Mouse (Mus musculus) hindbrain, embryonic 13.5 days (tissue): ENCODE measurements at regions not wholly inside any gene's neighbourhood (a gene's known extent, or its start where the extent isn't known, plus 50 kb on each side); places are given as distances from the start of the nearest gene placed in this dataset.
A peak's percentile ranks its signal among the peaks of the same experiment; 100 is the strongest.
"Not testable (repeated sequence)": the region's sequence is repeated elsewhere in the genome, so short reads cannot be mapped to it uniquely, and the experiment has no call there.

ENCODE experiments used
- ATAC-seq: fragments of 200-750 bp; cut with Nextera tagmentation; 2 replicates; pipeline ENCODE4 v1.8.0; 2017; ENCODE audit warnings: moderate TSS enrichment; ENCODE audit not compliant: low FRiP score
- H3K27ac ChIP-seq: fragments of 300-500 bp; sonication (generic); 2 replicates; pipeline ENCODE4 v1.5.1; 2015; ENCODE audit warnings: inconsistent platforms, mild to moderate bottlenecking, moderate library complexity
- H3K27me3 ChIP-seq: fragments of 300-500 bp; sonication (generic); 2 replicates; pipeline ENCODE4 v1.6.1; 2015; ENCODE audit warnings: mild to moderate bottlenecking, inconsistent platforms
- H3K36me3 ChIP-seq: fragments of 300-500 bp; sonication (generic); 2 replicates; pipeline ENCODE4 v1.6.1; 2015; ENCODE audit warnings: mild to moderate bottlenecking, inconsistent platforms
- H3K4me1 ChIP-seq: fragments of 300-500 bp; sonication (generic); replicated peaks from 2 replicates; pipeline ENCODE4 v1.6.1; 2015; ENCODE audit warnings: inconsistent platforms
- H3K4me2 ChIP-seq: fragments of 300-500 bp; sonication (generic); 2 replicates; pipeline ENCODE4 v1.6.1; 2015; ENCODE audit warnings: inconsistent platforms, mild to moderate bottlenecking, moderate library complexity
- H3K4me3 ChIP-seq: fragments of 300-500 bp; sonication (generic); 2 replicates; pipeline ENCODE4 v1.5.1; 2015; ENCODE audit warnings: mild to moderate bottlenecking, inconsistent platforms
- H3K9ac ChIP-seq: fragments of 300-500 bp; sonication (generic); 2 replicates; pipeline ENCODE4 v1.6.1; 2015; ENCODE audit warnings: mild to moderate bottlenecking, inconsistent platforms
- H3K9me3 ChIP-seq: fragments of 300-500 bp; sonication (generic); 2 replicates; pipeline ENCODE4 v1.6.1; 2016; ENCODE audit warnings: inconsistent platforms
- WGBS: fragments of 180-500 bp; shearing (Covaris S2); methylation state at CpG from one replicate; pipeline ENCODE4 v1.1.7; 2015; 5-methylcytosine and 5-hydroxymethylcytosine counted together

GRCm38 (mm10) chr7:77200903-77201302 is 971.2 kb downstream of the Agbl1 start:
- 96% methylated on average over 2 of the region's 2 CpGs for WGBS
- not testable (repeated sequence) for H3K27me3 ChIP-seq, H3K9ac ChIP-seq, ATAC-seq, H3K36me3 ChIP-seq, H3K4me2 ChIP-seq, H3K4me3 ChIP-seq, H3K9me3 ChIP-seq, H3K4me1 ChIP-seq, H3K27ac ChIP-seq

GRCm38 (mm10) chr7:77205604-77206003 is 975.9 kb downstream of the Agbl1 start:
- 70% methylated on average over 3 of the region's 3 CpGs for WGBS
- no peaks in the 10 kb centered on the region for H3K27me3 ChIP-seq
- no peaks in the 10 kb centered on the region for H3K9me3 ChIP-seq

GRCm38 (mm10) chr7:77249391-77249790 is 1019.7 kb downstream of the Agbl1 start:
- Histone ChIP-seq H3K9ac (no peak overlapping the region), H3K27ac (no peak overlapping the region), H3K27me3 (no peaks in the 10 kb centered on the region), H3K9me3 (no peaks in the 10 kb centered on the region), H3K4me1 (no peaks in the 10 kb centered on the region), H3K4me3 (no peak overlapping the region), H3K4me2 (no peak overlapping the region), H3K36me3 (no peaks in the 10 kb centered on the region)
- no peak for ATAC-seq
- WGBS, result 68% methylated on average over 1 of the region's 1 CpGs

More at GRCm38 (mm10) chr7:77205604-77206003, 975.9 kb downstream of the Agbl1 start:
- Histone ChIP-seq H3K9ac (no peak overlapping the region), H3K27ac (no peak overlapping the region), H3K4me3 (no peak overlapping the region), H3K36me3 (no peaks in the 10 kb centered on the region), H3K4me1 (no peaks in the 10 kb centered on the region), H3K4me2 (no peak overlapping the region)
- no peak for ATAC-seq

- H3K27me3 ChIP-seq, result no peaks in the 10 kb centered on the region
- H3K36me3 ChIP-seq, result no peaks in the 10 kb centered on the region
- WGBS, result 76% methylated on average over 4 of the region's 4 CpGs
- no peak overlapping the region for H3K9ac ChIP-seq
- no peak for ATAC-seq
- H3K4me2 ChIP-seq, result no peak overlapping the region
- H3K27ac ChIP-seq, result no peak overlapping the region
- no peak overlapping the region for H3K4me3 ChIP-seq
- H3K9me3 ChIP-seq, result no peaks in the 10 kb centered on the region
- H3K4me1 ChIP-seq, result no peaks in the 10 kb centered on the region
Observed at GRCm38 (mm10) chr7:77287657-77288056, 1058.0 kb downstream of the Agbl1 start.

- peaks cover 5% of the 10 kb centered on the region for H3K4me1 ChIP-seq
- no peak overlapping the region for H3K9ac ChIP-seq
- no peaks in the 10 kb centered on the region for H3K9me3 ChIP-seq
- H3K4me3 ChIP-seq, result no peak overlapping the region
- no peaks in the 10 kb centered on the region for H3K36me3 ChIP-seq
- no peaks in the 10 kb centered on the region for H3K27me3 ChIP-seq
- no peak for ATAC-seq
- WGBS, result 26% methylated on average over 5 of the region's 5 CpGs
- H3K27ac ChIP-seq, result peak overlapping the region; percentile 35; the same call in 1 of the 2 replicates
- H3K4me2 ChIP-seq, result no peak overlapping the region
Observed at GRCm38 (mm10) chr7:77294984-77295642, 1065.4 kb downstream of the Agbl1 start.

GRCm38 (mm10) chr7:77303227-77303626 is 1073.5 kb downstream of the Agbl1 start:
- no peak overlapping the region for H3K4me3 ChIP-seq
- WGBS, result 51% methylated on average over 3 of the region's 3 CpGs
- no peak overlapping the region for H3K9ac ChIP-seq
- no peak for ATAC-seq
- peaks cover 18% of the 10 kb centered on the region for H3K4me1 ChIP-seq
- no peaks in the 10 kb centered on the region for H3K36me3 ChIP-seq
- H3K27me3 ChIP-seq, result no peaks in the 10 kb centered on the region
- H3K9me3 ChIP-seq, result no peaks in the 10 kb centered on the region
- H3K27ac ChIP-seq, result no peak overlapping the region
- H3K4me2 ChIP-seq, result no peak overlapping the region

GRCm38 (mm10) chr7:77303935-77304334 is 1074.2 kb downstream of the Agbl1 start:
- Histone ChIP-seq H3K27ac (no peak overlapping the region), H3K9ac (no peak overlapping the region), H3K27me3 (no peaks in the 10 kb centered on the region), H3K9me3 (no peaks in the 10 kb centered on the region), H3K36me3 (no peaks in the 10 kb centered on the region), H3K4me1 (peaks cover 18% of the 10 kb centered on the region), H3K4me2 (peak overlapping the region; percentile 44), H3K4me3 (no peak overlapping the region)
- no peak for ATAC-seq
- 13% methylated on average over 5 of the region's 11 CpGs for WGBS

GRCm38 (mm10) chr7:77305471-77305870 is 1075.8 kb downstream of the Agbl1 start:
- H3K27me3 ChIP-seq, result no peaks in the 10 kb centered on the region
- no peak for ATAC-seq
- H3K4me3 ChIP-seq, result no peak overlapping the region
- WGBS, result 78% methylated on average over 3 of the region's 3 CpGs
- H3K4me2 ChIP-seq, result no peak overlapping the region
- no peak overlapping the region for H3K27ac ChIP-seq
- H3K9me3 ChIP-seq, result no peaks in the 10 kb centered on the region
- peaks cover 18% of the 10 kb centered on the region for H3K4me1 ChIP-seq
- no peak overlapping the region for H3K9ac ChIP-seq
- no peaks in the 10 kb centered on the region for H3K36me3 ChIP-seq

GRCm38 (mm10) chr7:77311661-77312060 is 1082.0 kb downstream of the Agbl1 start:
- Histone ChIP-seq H3K27me3 (no peaks in the 10 kb centered on the region), H3K4me1 (no peaks in the 10 kb centered on the region), H3K9me3 (no peaks in the 10 kb centered on the region), H3K9ac (no peak overlapping the region), H3K4me3 (no peak overlapping the region), H3K36me3 (no peaks in the 10 kb centered on the region), H3K27ac (no peak overlapping the region), H3K4me2 (no peak overlapping the region)
- ATAC-seq, result no peak
- 73% methylated on average over 2 of the region's 2 CpGs for WGBS

GRCm38 (mm10) chr7:77325140-77325539 is 1095.5 kb downstream of the Agbl1 start:
- no peak overlapping the region for H3K9ac ChIP-seq
- 83% methylated on average over 2 of the region's 2 CpGs for WGBS
- H3K4me2 ChIP-seq, result no peak overlapping the region
- H3K27me3 ChIP-seq, result no peaks in the 10 kb centered on the region
- no peaks in the 10 kb centered on the region for H3K9me3 ChIP-seq
- no peak for ATAC-seq
- H3K4me1 ChIP-seq, result no peaks in the 10 kb centered on the region
- H3K4me3 ChIP-seq, result no peak overlapping the region
- H3K36me3 ChIP-seq, result no peaks in the 10 kb centered on the region
- H3K27ac ChIP-seq, result no peak overlapping the region

- H3K9ac ChIP-seq, result no peak overlapping the region
- H3K4me3 ChIP-seq, result no peak overlapping the region
- no peak overlapping the region for H3K27ac ChIP-seq
- ATAC-seq, result no peak
- H3K9me3 ChIP-seq, result no peaks in the 10 kb centered on the region
- H3K36me3 ChIP-seq, result no peaks in the 10 kb centered on the region
- 89% methylated on average over 3 of the region's 3 CpGs for WGBS
- no peaks in the 10 kb centered on the region for H3K4me1 ChIP-seq
- H3K27me3 ChIP-seq, result no peaks in the 10 kb centered on the region
- no peak overlapping the region for H3K4me2 ChIP-seq
Observed at GRCm38 (mm10) chr7:77326836-77327235, 1097.1 kb downstream of the Agbl1 start.

- no peak overlapping the region for H3K4me3 ChIP-seq
- ATAC-seq, result no peak
- no peak overlapping the region for H3K27ac ChIP-seq
- H3K9ac ChIP-seq, result no peak overlapping the region
- no peaks in the 10 kb centered on the region for H3K27me3 ChIP-seq
- no peak overlapping the region for H3K4me2 ChIP-seq
- H3K36me3 ChIP-seq, result no peaks in the 10 kb centered on the region
- 75% methylated on average over 2 of the region's 2 CpGs for WGBS
- H3K9me3 ChIP-seq, result no peaks in the 10 kb centered on the region
- H3K4me1 ChIP-seq, result no peaks in the 10 kb centered on the region
Observed at GRCm38 (mm10) chr7:77327516-77327915, 1097.8 kb downstream of the Agbl1 start.

GRCm38 (mm10) chr7:77338630-77339029 is 1108.9 kb downstream of the Agbl1 start:
- no peaks in the 10 kb centered on the region for H3K4me1 ChIP-seq
- no peak overlapping the region for H3K4me3 ChIP-seq
- ATAC-seq, result no peak
- H3K9me3 ChIP-seq, result no peaks in the 10 kb centered on the region
- no peaks in the 10 kb centered on the region for H3K27me3 ChIP-seq
- no peak overlapping the region for H3K27ac ChIP-seq
- H3K9ac ChIP-seq, result no peak overlapping the region
- H3K36me3 ChIP-seq, result no peaks in the 10 kb centered on the region
- no peak overlapping the region for H3K4me2 ChIP-seq
- WGBS, result 54% methylated on average over 4 of the region's 4 CpGs
